Mouse (Mus musculus): ENCODE data around the gene Rbbp6. TPM values are rescaled to one million over a fixed set of nuclear protein-coding genes. Genes with fewer than 3 reads are reported as not detected.

Gene Rbbp6
- total RNA-seq, 4 experiments from 2014 or later: 51.6 to 74.1 (median 63.1) TPM

Other genes with a start within 250 kb of the Rbbp6 start
- gene Tnrc6a, start 158.2 kb downstream of the Rbbp6 start, total RNA-seq (2022): 100 to 1,000 TPM in 1 of 4 experiments, 10 to 100 TPM in 3; 43.4 to 113 (median 59.0) TPM
- gene Slc5a11, start 249.1 kb downstream of the Rbbp6 start, total RNA-seq (2022): under 1 TPM in 1 of 4 experiments, not detected in 3; 0.13 TPM

Data from adrenal gland, adult 8-10 months (tissue).